ENCODE assay signal across 8 mouse cellular contexts in the genomic region with DNA sequence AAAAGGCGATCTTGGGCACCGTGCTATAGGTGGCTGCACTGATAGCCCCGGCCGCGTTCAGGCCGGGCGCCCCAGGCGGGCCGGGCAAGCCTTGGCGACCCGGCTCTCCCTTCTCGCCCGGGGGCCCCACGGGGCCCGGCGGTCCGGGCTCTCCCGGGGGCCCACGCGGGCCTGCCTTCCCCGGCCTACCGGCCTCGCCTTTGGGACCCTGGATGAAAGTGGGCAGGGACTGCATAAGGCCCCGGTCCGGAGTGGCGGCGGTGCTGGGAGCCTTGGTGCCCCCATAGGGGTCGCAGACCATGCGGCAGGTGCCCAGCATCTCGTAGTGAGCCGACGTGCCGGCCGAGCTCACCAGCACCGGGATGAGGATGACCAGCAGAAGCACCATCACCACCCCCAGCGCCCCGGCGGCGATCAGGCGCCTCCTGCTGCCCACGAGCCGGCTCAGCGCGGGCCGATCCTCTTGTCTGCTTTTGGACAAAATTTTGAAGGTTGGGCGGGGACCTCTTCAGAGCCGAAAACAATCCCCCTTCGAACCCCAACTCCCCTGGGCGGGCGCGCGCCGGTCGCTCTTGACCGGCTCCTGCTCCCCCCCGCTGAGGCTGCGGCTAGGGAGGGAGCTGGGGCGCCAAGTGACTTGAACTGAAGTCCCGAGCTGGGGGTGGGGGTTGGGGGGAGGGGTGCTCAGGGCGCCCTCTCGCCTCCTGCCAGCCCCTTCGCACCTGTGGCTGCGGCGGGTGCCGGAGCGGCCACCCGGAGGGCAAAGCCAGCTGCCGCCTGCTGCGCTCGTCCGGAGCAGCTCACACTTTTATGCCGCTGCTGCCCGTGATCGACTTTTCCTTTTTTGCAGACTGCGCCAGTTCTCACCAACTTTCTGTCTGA. TPM values are rescaled to one million over a fixed set of nuclear protein-coding genes. Genes with fewer than 3 reads are reported as not detected.
DNase-seq lines count a peak whose midpoint lies in the region; ATAC-seq lines count a peak whose summit lies in the region.

No protein-coding gene starts in this region.

- intact Hi-C loops in heart, postnatal 14 days (cut with DNase I): loop anchor here (1.0 kb wide), 1 partner anchor 302 kb away; no protein-coding TSS in a partner anchor

- H3K9me3 ChIP-seq in forebrain, embryonic 13.5 days (replicated peaks): no peaks in the 10 kb centered on the region
- no peaks in the 10 kb centered on the region for H3K9me3 ChIP-seq in lung, embryonic 16.5 days (ENCODE audit: control insufficient read depth, low read length)

- no peak overlapping the region for H3K27ac ChIP-seq in forebrain, embryonic 13.5 days
- no peak overlapping the region for H3K27ac ChIP-seq in lung, embryonic 16.5 days (ENCODE audit: low read length)

- H3K4me2 ChIP-seq in forebrain, embryonic 13.5 days: peak overlapping the region; percentile 99
- H3K4me2 ChIP-seq in lung, embryonic 16.5 days (ENCODE audit: low read depth, low read length): peak overlapping the region; percentile 99

- peak overlapping the region; percentile 56 for H3K4me3 ChIP-seq in forebrain, embryonic 13.5 days
- peak overlapping the region; percentile 60 for H3K4me3 ChIP-seq in lung, embryonic 16.5 days (ENCODE audit: low read length)

- H3K9ac ChIP-seq in forebrain, embryonic 13.5 days: peak overlapping the region; percentile 65
- peak overlapping the region; percentile 4 for H3K9ac ChIP-seq in lung, embryonic 16.5 days (ENCODE audit: low read length)

- peaks cover 28% of the 10 kb centered on the region for H3K4me1 ChIP-seq in forebrain, embryonic 13.5 days
- peaks cover 12% of the 10 kb centered on the region for H3K4me1 ChIP-seq in lung, embryonic 16.5 days (replicated peaks; ENCODE audit: control insufficient read depth, insufficient read depth, low read length)

- DNase-seq in B cell, adult 2 months: peak; percentile 4 to 11
- peak; percentile 48 for DNase-seq in ZHBTc4 (ENCODE audit: low read depth, low spot score)
- DNase-seq in heart, postnatal 14 days: peak; percentile 35 to 58
- DNase-seq in kidney, postnatal 4 days: peak; percentile 59 to 70
- DNase-seq in right cerebral cortex, adult 18-20 months: peak; percentile 39
- no peak for DNase-seq in ovary, adult 18-20 months (ENCODE audit: low spot score)

- no peaks in the 10 kb centered on the region for H3K36me3 ChIP-seq in forebrain, embryonic 13.5 days (ENCODE audit: poor library complexity, severe bottlenecking)
- no peaks in the 10 kb centered on the region for H3K36me3 ChIP-seq in lung, embryonic 16.5 days (ENCODE audit: control insufficient read depth, insufficient read depth, low read length)

- under 1% methylated on average over 66 of the region's 75 CpGs for WGBS in forebrain, embryonic 13.5 days
- WGBS in lung, embryonic 16.5 days: under 1% methylated on average over 74 of the region's 75 CpGs

- H3K27me3 ChIP-seq in forebrain, embryonic 13.5 days: peaks cover 56% of the 10 kb centered on the region
- peaks cover 46% of the 10 kb centered on the region for H3K27me3 ChIP-seq in lung, embryonic 16.5 days (ENCODE audit: control insufficient read depth, insufficient read depth, low read depth, low read length)

- ATAC-seq in forebrain, embryonic 13.5 days: peak; percentile 72
- peak; percentile 71 for ATAC-seq in lung, embryonic 16.5 days (ENCODE audit: low read depth)

RNA-seq across cellular contexts. Expression of gene C1ql3, which starts 0.9 kb away (rescaled TPM):
- 0.81 and 1.3 TPM in 2 replicates for polyA plus RNA-seq in forebrain, embryonic 13.5 days (2015; fragmentation: Nextera tagmentation; extraction: Ambion mirVana)
- not detected for total RNA-seq in heart, postnatal 14 days (2021)
- 0.24 and 0.28 TPM in 2 replicates for polyA plus RNA-seq in lung, embryonic 16.5 days (2015; fragmentation: Nextera tagmentation; extraction: Ambion mirVana)
